Mouse (Mus musculus) limb, embryonic 14.5 days (tissue): ENCODE data around the gene Abca2. TPM values are rescaled to one million over a fixed set of nuclear protein-coding genes. Genes with fewer than 3 reads are reported as not detected.
"Not testable (repeated sequence)": the region's sequence is repeated elsewhere in the genome, so short reads cannot be mapped to it uniquely, and the experiment has no call there.

ENCODE experiments used
- ATAC-seq: fragments of 200-750 bp; cut with Nextera tagmentation; 2 replicates; pipeline ENCODE4 v1.8.0; 2017; ENCODE audit warnings: low read depth, moderate number of reproducible peaks, moderate TSS enrichment; ENCODE audit not compliant: low FRiP score
- DNase-seq: peaks from one replicate; pipeline ENCODE4 v3.0.0-alpha.2; 2015; ENCODE audit warnings: low spot score
- H3K27ac ChIP-seq: fragments of 300-500 bp; sonication (generic); replicated peaks from 2 replicates; pipeline ENCODE4 v1.5.1; 2014; ENCODE audit warnings: low read depth, mild to moderate bottlenecking, low read length, moderate library complexity, mixed read lengths
- H3K27me3 ChIP-seq: fragments of 300-500 bp; sonication (generic); 2 replicates; pipeline ENCODE4 v1.6.1; 2014; ENCODE audit warnings: low read length, mixed read lengths; ENCODE audit not compliant: control insufficient read depth, insufficient read depth
- H3K36me3 ChIP-seq: fragments of 300-500 bp; sonication (generic); 2 replicates; pipeline ENCODE4 v1.6.1; 2014; ENCODE audit warnings: mild to moderate bottlenecking, low read length, moderate library complexity, mixed read lengths; ENCODE audit not compliant: control insufficient read depth, insufficient read depth
- H3K4me1 ChIP-seq: fragments of 300-500 bp; sonication (generic); 2 replicates; pipeline ENCODE4 v1.6.1; 2014; ENCODE audit warnings: antibody characterized with exemption, low read length, mixed read lengths; ENCODE audit not compliant: control insufficient read depth, insufficient read depth
- H3K4me2 ChIP-seq: fragments of 300-500 bp; sonication (generic); replicated peaks from 2 replicates; pipeline ENCODE4 v1.6.1; 2014; ENCODE audit warnings: low read depth, mild to moderate bottlenecking, low read length, moderate library complexity; ENCODE audit not compliant: severe bottlenecking
- H3K4me3 ChIP-seq: fragments of 300-500 bp; sonication (generic); replicated peaks from 2 replicates; pipeline ENCODE4 v1.5.1; 2014; ENCODE audit warnings: low read length
- H3K9ac ChIP-seq: fragments of 300-500 bp; sonication (generic); 2 replicates; pipeline ENCODE4 v1.6.1; 2014; ENCODE audit warnings: mild to moderate bottlenecking, low read depth, low read length, moderate library complexity; ENCODE audit not compliant: severe bottlenecking
- H3K9me3 ChIP-seq: fragments of 300-500 bp; sonication (generic); 2 replicates; pipeline ENCODE4 v1.6.1; 2016; ENCODE audit warnings: low read length; ENCODE audit not compliant: control insufficient read depth
- POLR2A ChIP-seq: fragments of 200-500 bp; IDR thresholded peaks from 2 replicates; pipeline ENCODE4 v1.8.0; 2012; ENCODE audit warnings: inconsistent platforms, mild to moderate bottlenecking, moderate library complexity, borderline replicate concordance; ENCODE audit not compliant: insufficient read depth, insufficient read length; ENCODE audit errors: extremely low read depth
- WGBS: fragments of 180-500 bp; shearing (Covaris S2); extraction: QIAGEN DNeasy Blood & Tissue Kit; methylation state at CpG from one replicate; pipeline ENCODE4 v1.1.7; 2014; 5-methylcytosine and 5-hydroxymethylcytosine counted together
- polyA plus RNA-seq, 2 experiments: library from polyadenylated mRNA; depleted of rRNA in 1 of 2; stranded (reverse) in 1 of 2; unstranded in 1 of 2; fragments of >200 nt; fragmentation: Nextera tagmentation in 1 of 2; extraction: Ambion mirVana in 1 of 2; gene quantifications; 2 replicates each; pipeline versions ENCODE4 v1.2.1 to v1.2.3; 2012 to 2014

The Abca2 gene
- polyA plus RNA-seq, 2 experiments: 5.9 to 15.3 TPM

DNA sequence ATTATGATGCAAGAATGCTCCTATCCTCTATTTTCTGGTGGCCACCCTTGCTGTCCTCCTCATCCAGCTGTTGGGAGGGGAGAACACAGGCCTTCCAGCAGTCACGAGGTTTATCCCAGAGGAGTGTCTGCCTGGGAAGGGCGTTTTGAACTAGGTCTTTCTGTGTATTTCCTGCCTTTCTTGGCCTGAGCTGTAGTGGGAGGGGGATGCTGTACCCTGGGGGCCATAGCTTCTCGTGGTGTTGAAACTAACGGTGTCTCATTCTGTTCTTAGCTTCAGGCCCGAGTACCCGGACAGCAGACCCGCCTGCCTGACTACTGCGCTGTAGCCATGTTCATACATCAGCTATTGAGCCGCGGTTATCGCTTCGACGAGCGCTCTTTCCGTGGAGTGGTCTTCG, 28.2 kb upstream of the Abca2 start:
- 26% methylated on average over 16 of the region's 16 CpGs for WGBS
- Histone ChIP-seq H3K4me1 (no peaks in the 10 kb centered on the region), H3K27ac (no peak overlapping the region), H3K9me3 (no peaks in the 10 kb centered on the region), H3K36me3 (no peaks in the 10 kb centered on the region), H3K4me3 (peak overlapping the region; percentile 14; the same call in 1 of the 2 replicates), H3K4me2 (no peak overlapping the region), H3K27me3 (peaks cover 83% of the 10 kb centered on the region), H3K9ac (no peak overlapping the region)
- no peak for ATAC-seq
- TF ChIP-seq POLR2A: no peak
- DNase-seq: no peak

DNA sequence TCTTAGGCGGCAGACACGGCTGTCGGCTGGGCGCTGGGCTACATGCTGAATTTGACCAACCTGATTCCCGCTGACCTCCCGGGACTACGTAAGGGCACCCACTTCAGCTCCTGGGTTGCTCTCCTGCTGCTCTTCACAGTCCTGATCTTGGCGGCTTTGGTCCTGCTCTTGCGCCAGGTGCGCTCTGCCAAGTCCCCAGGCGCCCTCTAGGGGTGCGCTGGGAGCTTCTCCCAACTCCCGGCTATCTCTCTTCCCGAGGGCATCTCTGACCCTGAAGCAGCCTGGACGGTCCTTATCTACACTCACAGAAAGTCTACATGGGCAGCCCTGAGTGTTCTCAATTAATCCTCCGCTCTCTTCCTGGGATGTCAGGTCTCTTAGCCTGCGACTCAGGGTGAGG, 27.7 kb upstream of the Abca2 start:
- WGBS: 3% methylated on average over 17 of the region's 17 CpGs
- Histone ChIP-seq H3K36me3 (no peaks in the 10 kb centered on the region), H3K4me1 (no peaks in the 10 kb centered on the region), H3K27me3 (peaks cover 78% of the 10 kb centered on the region), H3K4me2 (no peak overlapping the region), H3K4me3 (peak overlapping the region; percentile 14), H3K27ac (no peak overlapping the region), H3K9ac (no peak overlapping the region), H3K9me3 (no peaks in the 10 kb centered on the region)
- ATAC-seq: no peak
- TF ChIP-seq POLR2A: no peak
- no peak for DNase-seq

DNA sequence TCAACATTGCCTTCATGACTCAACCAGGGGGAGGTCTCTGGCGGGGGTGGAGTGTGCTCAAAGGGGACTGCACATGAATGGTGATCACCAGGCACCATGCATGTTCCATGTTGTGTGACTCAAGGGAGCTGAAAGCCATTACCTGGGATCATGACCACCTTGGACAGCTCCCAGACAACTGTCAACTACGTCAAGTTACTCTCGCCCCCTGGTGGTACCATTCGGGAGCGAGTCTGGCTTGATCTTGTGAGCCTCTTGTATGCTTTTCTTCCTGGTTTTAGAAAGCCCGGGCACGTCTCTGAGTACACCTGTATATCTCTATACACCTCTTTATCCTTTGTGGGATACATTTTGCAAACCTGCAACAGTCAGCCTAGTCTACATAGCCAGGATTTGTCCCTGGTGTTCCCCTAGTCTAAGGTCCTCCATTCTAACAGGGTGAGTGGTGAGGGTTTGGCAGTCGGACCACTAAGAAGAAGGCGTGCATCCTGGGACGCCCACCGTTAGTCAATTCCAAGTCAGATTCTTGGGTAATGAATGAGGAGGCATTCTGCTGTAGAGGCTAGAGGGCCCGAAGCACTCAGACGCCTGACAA, 26.0 kb upstream of the Abca2 start:
- Histone ChIP-seq H3K4me2 (peak overlapping the region; percentile 60), H3K9ac (peak overlapping the region; percentile 54; the same call in 1 of the 2 replicates), H3K27me3 (peaks cover 61% of the 10 kb centered on the region), H3K36me3 (no peaks in the 10 kb centered on the region), H3K4me1 (no peaks in the 10 kb centered on the region), H3K4me3 (peak overlapping the region; percentile 52), H3K27ac (no peak overlapping the region), H3K9me3 (no peaks in the 10 kb centered on the region)
- WGBS: 2% methylated on average over 13 of the region's 13 CpGs
- TF ChIP-seq POLR2A: no peak
- peak; percentile 89 for DNase-seq
- ATAC-seq: no peak

DNA sequence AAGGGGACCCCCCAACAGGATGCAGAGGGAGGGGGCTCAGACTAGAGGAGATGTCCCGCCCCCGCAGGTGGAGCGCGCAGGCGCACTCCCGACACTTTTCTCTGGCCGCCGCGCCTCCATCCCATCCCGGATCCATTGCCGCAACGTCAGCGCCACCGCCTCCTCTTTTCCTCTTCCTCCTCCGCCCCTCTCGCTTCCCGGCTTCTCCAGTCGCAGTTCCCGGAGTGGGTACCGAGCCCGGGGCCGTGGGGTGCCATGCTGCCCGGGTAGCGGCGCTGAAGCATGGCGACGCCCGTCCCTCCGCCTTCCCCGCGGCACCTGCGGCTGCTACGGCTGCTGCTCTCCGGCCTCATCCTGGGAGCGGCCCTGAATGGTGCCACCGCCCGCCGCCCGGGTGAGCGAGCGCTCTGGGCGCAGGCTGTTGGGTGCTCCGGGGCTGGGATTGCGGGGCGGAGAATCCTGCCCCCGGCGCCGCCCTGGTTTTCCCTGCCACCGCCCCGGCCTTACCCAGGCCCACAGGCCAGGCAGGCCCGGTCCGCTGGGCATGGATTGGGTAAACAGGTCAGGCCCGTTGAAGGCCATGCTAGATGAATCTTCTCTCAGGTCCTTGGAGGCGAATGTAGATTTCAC, 25.4 kb upstream of the Abca2 start:
- DNase-seq (peak; percentile 63), ATAC-seq (peak; percentile 39)
- WGBS: 2% methylated on average over 44 of the region's 54 CpGs
- Histone ChIP-seq H3K9me3 (no peaks in the 10 kb centered on the region), H3K4me2 (peak overlapping the region; percentile 60), H3K27ac (no peak overlapping the region), H3K27me3 (peaks cover 59% of the 10 kb centered on the region), H3K4me3 (peak overlapping the region; percentile 52), H3K4me1 (no peaks in the 10 kb centered on the region), H3K9ac (peak overlapping the region; percentile 54), H3K36me3 (no peaks in the 10 kb centered on the region)
- no peak for TF ChIP-seq POLR2A

DNA sequence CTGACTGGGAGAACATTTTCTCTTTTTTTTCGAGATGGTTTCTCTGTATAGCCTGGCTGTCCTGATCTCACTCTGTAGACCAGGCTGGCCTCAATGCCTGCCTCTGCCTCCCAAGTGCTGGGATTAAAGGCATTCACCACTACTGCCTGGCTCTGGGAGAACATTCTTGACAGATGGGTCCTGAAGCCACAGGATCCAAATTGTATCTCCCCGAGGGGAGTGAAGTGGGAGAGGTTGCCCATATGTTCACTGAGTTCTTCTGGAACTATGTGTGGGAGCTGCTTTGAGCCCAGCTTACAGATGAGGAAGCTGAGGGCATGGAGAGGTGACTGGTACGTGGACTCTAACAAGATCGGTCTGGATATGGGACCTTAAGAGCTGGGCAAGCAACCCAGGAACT, 24.5 kb upstream of the Abca2 start:
- 82% methylated on average over 4 of the region's 4 CpGs for WGBS
- H3K9ac ChIP-seq: no peak overlapping the region
- H3K4me1 ChIP-seq: no peaks in the 10 kb centered on the region
- H3K36me3 ChIP-seq: no peaks in the 10 kb centered on the region
- ATAC-seq: no peak
- H3K4me2 ChIP-seq: 0 out of 2 replicates have a peak overlapping the region, but pooled peaks have one; percentile 60
- no peak for DNase-seq
- H3K4me3 ChIP-seq: peak overlapping the region; percentile 52; the same call in 1 of the 2 replicates
- TF ChIP-seq POLR2A: no peak
- H3K27ac ChIP-seq: no peak overlapping the region
- H3K27me3 ChIP-seq: peaks cover 55% of the 10 kb centered on the region
- H3K9me3 ChIP-seq: no peaks in the 10 kb centered on the region

DNA sequence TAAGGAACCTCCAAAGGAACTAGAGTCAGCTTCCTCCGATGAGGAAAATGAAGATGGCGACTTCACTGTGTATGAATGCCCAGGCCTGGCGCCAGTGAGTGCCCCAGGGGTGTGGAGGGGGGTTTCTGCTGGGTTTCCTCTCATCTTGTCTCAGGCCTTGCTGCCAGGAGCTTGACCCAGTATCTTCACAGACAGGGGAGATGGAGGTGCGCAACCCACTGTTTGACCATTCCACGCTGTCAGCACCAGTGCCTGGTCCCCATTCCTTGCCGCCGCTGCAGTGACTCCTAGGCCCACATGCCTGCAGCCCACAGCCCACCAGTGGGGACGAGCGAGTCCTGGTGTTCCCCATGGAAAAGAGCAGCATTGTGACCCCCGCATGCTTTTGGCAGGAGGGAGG, 19.6 kb upstream of the Abca2 start:
- DNase-seq (no peak), ATAC-seq (no peak)
- TF ChIP-seq POLR2A: no peak
- no peaks in the 10 kb centered on the region for H3K9me3 ChIP-seq
- H3K9ac ChIP-seq: no peak overlapping the region
- H3K4me2 ChIP-seq: no peak overlapping the region
- H3K27ac ChIP-seq: no peak overlapping the region
- no peaks in the 10 kb centered on the region for H3K36me3 ChIP-seq
- no peaks in the 10 kb centered on the region for H3K4me1 ChIP-seq
- peaks cover 9% of the 10 kb centered on the region; the same call in 1 of the 2 replicates for H3K27me3 ChIP-seq
- H3K4me3 ChIP-seq: no peak overlapping the region
- 81% methylated on average over 10 of the region's 10 CpGs for WGBS

DNA sequence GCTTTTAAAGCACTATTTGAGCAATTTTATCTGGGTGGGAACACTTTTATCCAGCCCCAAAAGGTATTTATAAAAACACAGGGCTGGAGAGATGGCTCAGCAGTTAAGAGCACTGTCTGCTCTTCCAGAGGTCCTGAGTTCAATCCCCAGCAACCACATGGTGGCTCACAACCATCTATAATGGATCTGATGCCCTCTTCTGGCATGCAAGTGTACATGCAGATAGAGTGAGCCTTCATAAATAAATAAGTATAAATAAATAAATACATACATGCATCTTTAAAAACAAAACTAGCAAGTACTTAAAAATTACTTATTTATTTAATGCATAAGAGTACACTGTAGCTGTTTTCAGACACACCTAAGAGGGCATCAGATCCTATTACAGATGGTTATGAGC, 15.1 kb upstream of the Abca2 start:
- H3K4me2 ChIP-seq, H3K27ac ChIP-seq, ATAC-seq, H3K36me3 ChIP-seq, H3K4me1 ChIP-seq, H3K9ac ChIP-seq, H3K9me3 ChIP-seq, DNase-seq, H3K27me3 ChIP-seq, H3K4me3 ChIP-seq: not testable (repeated sequence)
